Mouse (Mus musculus) heart, postnatal 0 days (tissue): ENCODE measurements around the gene Zfp12. TPM values are rescaled to one million over a fixed set of nuclear protein-coding genes. Genes with fewer than 3 reads are reported as not detected.

Experiments
- ATAC-seq: fragments of 200-750 bp; cut with Nextera tagmentation; 2 replicates; pipeline ENCODE4 v1.8.0; 2017; ENCODE audit warnings: low read depth, moderate number of reproducible peaks, moderate library complexity; ENCODE audit not compliant: insufficient read depth
- DNase-seq: peaks from one replicate; pipeline ENCODE4 v3.0.0-alpha.2; 2016; ENCODE audit warnings: low spot score
- H3K27ac ChIP-seq: fragments of 300-500 bp; sonication (generic); 2 replicates; pipeline ENCODE4 v1.5.1; 2014; ENCODE audit warnings: low read depth, mild to moderate bottlenecking
- H3K27me3 ChIP-seq: fragments of 300-500 bp; sonication (generic); 2 replicates; pipeline ENCODE4 v1.6.1; 2014; ENCODE audit warnings: low read length, mixed read lengths; ENCODE audit not compliant: control insufficient read depth, insufficient read depth
- H3K36me3 ChIP-seq: fragments of 300-500 bp; sonication (generic); replicated peaks from 2 replicates; pipeline ENCODE4 v1.6.1; 2014; ENCODE audit warnings: low read length, mixed read lengths; ENCODE audit not compliant: control insufficient read depth, insufficient read depth
- H3K4me1 ChIP-seq: fragments of 300-500 bp; sonication (generic); 2 replicates; pipeline ENCODE4 v1.6.1; 2014; ENCODE audit warnings: antibody characterized with exemption; ENCODE audit not compliant: control insufficient read depth, insufficient read depth
- H3K4me2 ChIP-seq: fragments of 300-500 bp; sonication (generic); 2 replicates; pipeline ENCODE4 v1.6.1; 2014; ENCODE audit warnings: low read depth, mild to moderate bottlenecking, low read length, moderate library complexity
- H3K4me3 ChIP-seq: fragments of 300-500 bp; sonication (generic); 2 replicates; pipeline ENCODE4 v1.5.1; 2014; ENCODE audit warnings: low read depth, low read length
- H3K9ac ChIP-seq: fragments of 300-500 bp; sonication (generic); replicated peaks from 2 replicates; pipeline ENCODE4 v1.6.1; 2014; ENCODE audit warnings: low read depth, low read length, mixed read lengths
- H3K9me3 ChIP-seq: fragments of 300-500 bp; sonication (generic); replicated peaks from 2 replicates; pipeline ENCODE4 v1.6.1; 2016; ENCODE audit warnings: low read length; ENCODE audit not compliant: control insufficient read depth
- CTCF ChIP-seq: IDR thresholded peaks from 2 replicates; pipeline ENCODE4 v1.5.1; 2016; ENCODE audit warnings: antibody characterized with exemption, control low read depth, low read depth
- EP300 ChIP-seq: IDR thresholded peaks from 2 replicates; pipeline ENCODE4 v1.6.1; 2016; ENCODE audit warnings: antibody characterized with exemption, low read depth
- WGBS: fragments of 180-500 bp; shearing (Covaris S2); extraction: QIAGEN DNeasy Blood & Tissue Kit; methylation state at CpG from one replicate; pipeline ENCODE4 v1.1.7; 2014; 5-methylcytosine and 5-hydroxymethylcytosine counted together
- polyA plus RNA-seq: library from polyadenylated mRNA; unstranded; fragments of >200 nt; fragmentation: Nextera tagmentation; extraction: Ambion mirVana; gene quantifications from 2 replicates; pipeline ENCODE4 v1.2.1, GENCODE M21; 2015
- total RNA-seq: library from RNA; depleted of rRNA; stranded (reverse); fragments of >200 nt; gene quantifications from 2 replicates; pipeline ENCODE4 v1.2.3, GENCODE M21; 2014; ENCODE audit warnings: low replicate concordance

The Zfp12 gene
- total and polyA plus RNA-seq, 2 experiments from 2014 or later: 3.6 to 7.8 TPM

DNA sequence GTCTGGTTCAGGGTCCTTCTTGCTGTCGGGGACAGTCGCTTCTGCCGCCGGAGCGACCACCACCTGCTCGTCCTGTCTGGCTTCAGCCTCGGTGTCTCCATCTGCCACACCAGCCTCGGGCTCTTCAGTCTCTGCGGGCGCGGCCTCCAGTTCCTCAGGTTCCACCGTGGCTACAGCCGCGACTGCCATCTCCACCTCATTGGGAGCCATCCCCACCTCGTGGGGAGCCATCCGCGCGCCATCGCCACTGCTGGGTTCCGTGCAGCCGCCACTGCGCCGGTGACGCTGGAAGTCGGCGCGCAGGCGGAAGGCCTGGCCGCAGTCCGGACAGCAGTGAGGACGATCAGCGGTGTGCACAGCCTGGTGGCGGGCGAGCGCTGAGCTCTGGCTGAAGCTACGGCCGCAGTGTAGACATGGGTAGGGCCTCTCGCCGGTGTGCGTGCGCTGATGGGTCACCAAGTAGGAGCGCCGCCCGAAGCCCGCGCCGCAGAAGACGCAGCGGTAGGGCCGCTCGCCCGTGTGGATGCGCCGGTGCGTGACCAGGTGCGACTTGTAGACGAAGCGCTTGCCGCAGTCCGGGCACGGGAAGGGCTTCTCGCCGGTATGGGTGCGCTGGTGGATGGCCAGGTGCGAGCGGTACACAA lies 19.6 kb downstream of the Zfp12 start:
- Histone ChIP-seq H3K4me2 (peak overlapping the region; percentile 79; the same call in 1 of the 2 replicates), H3K36me3 (peaks cover 20% of the 10 kb centered on the region), H3K4me3 (peak overlapping the region; percentile 51), H3K27me3 (peaks cover 56% of the 10 kb centered on the region), H3K9ac (no peak overlapping the region), H3K27ac (no peak overlapping the region), H3K4me1 (0 out of 2 replicates have a peak, but pooled peaks cover 8% of the 10 kb centered on the region), H3K9me3 (no peaks in the 10 kb centered on the region)
- DNase-seq (no peak), ATAC-seq (no peak)
- 39% methylated on average over 65 of the region's 66 CpGs for whole genome bisulfite sequencing
- no peak for TF ChIP-seq EP300
- no peak for TF ChIP-seq CTCF

DNA sequence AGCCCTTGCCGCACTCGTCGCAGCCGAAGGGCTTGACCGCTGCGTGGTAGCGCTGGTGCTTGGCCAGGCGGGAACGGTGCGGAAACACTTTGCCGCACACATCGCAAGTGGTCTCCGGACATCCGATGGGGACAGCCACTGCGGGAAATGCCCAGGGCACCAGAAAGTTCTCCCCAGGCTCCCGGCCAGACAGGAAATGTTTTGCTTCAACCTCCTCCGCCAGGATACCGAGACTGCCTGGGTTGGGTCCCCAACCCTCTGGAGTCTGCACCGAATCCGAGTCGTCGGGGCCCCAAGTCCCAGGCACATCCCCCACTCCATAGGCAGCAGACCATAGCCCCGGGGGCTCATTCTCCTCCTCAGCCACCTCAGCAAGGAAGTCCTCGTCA lies 20.2 kb downstream of the Zfp12 start:
- no peaks in the 10 kb centered on the region for H3K9me3 ChIP-seq
- WGBS: 55% methylated on average over 24 of the region's 24 CpGs
- no peak for ATAC-seq
- no peak overlapping the region for H3K4me2 ChIP-seq
- H3K27me3 ChIP-seq: peaks cover 56% of the 10 kb centered on the region
- H3K4me3 ChIP-seq: peak overlapping the region; percentile 51
- 0 out of 2 replicates have a peak, but pooled peaks cover 8% of the 10 kb centered on the region for H3K4me1 ChIP-seq
- TF ChIP-seq CTCF (no peak), EP300 (no peak)
- no peak overlapping the region for H3K27ac ChIP-seq
- H3K36me3 ChIP-seq: peaks cover 19% of the 10 kb centered on the region
- DNase-seq: no peak
- H3K9ac ChIP-seq: no peak overlapping the region

DNA sequence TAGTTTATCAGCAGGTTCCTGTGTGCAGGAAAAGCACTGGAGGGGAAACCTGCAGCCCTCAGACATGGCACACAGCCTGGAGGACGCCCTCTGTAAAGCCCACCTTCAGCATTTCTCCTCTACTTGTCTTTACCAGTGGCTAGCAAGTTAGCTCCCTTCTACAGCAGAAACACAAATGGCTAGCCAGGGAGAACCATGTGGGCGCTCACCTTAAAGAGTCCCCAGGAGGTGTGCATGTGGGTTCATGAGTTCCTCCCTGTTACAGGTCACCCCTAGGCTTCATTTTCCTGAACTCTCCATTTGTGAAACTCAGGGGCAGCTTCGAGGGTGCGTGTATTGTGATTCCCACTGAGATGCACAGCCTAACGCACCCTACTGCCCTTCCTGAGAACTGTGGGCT lies 20.8 kb downstream of the Zfp12 start:
- Histone ChIP-seq H3K9me3 (no peaks in the 10 kb centered on the region), H3K27me3 (peaks cover 56% of the 10 kb centered on the region), H3K4me3 (no peak overlapping the region), H3K36me3 (peaks cover 19% of the 10 kb centered on the region), H3K9ac (no peak overlapping the region), H3K4me2 (no peak overlapping the region), H3K27ac (no peak overlapping the region), H3K4me1 (0 out of 2 replicates have a peak, but pooled peaks cover 8% of the 10 kb centered on the region)
- TF ChIP-seq CTCF (no peak), EP300 (no peak)
- no peak for DNase-seq
- ATAC-seq: no peak
- 88% methylated on average over 5 of the region's 5 CpGs for WGBS

DNA sequence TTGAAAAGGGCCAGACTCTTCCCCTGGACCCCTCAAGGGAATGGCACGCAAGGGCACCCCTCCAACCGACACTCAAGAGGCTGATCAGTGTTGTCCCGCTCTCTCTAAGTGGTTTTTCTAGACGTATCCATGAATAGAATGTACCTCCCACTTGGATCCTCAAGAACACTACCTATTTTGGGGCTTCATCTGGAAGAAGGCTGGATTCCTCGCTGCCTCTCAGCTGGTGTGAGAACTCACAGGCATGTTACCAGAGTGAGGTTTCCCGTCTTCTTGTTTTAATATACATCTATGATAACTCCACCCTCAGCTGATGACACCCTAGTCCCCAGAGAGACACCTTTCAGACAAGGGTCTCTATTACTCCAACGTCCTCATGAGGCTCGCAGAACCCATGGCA lies 26.7 kb downstream of the Zfp12 start:
- Histone ChIP-seq H3K9ac (no peak overlapping the region), H3K4me3 (no peak overlapping the region), H3K4me2 (no peak overlapping the region), H3K27me3 (peaks cover 4% of the 10 kb centered on the region; the same call in 1 of the 2 replicates), H3K4me1 (no peaks in the 10 kb centered on the region), H3K27ac (no peak overlapping the region), H3K36me3 (peaks cover 24% of the 10 kb centered on the region; the same call in 1 of the 2 replicates), H3K9me3 (no peaks in the 10 kb centered on the region)
- ATAC-seq: no peak
- no peak for DNase-seq
- TF ChIP-seq EP300 (no peak), CTCF (no peak)
- 83% methylated on average over 8 of the region's 8 CpGs for WGBS

DNA sequence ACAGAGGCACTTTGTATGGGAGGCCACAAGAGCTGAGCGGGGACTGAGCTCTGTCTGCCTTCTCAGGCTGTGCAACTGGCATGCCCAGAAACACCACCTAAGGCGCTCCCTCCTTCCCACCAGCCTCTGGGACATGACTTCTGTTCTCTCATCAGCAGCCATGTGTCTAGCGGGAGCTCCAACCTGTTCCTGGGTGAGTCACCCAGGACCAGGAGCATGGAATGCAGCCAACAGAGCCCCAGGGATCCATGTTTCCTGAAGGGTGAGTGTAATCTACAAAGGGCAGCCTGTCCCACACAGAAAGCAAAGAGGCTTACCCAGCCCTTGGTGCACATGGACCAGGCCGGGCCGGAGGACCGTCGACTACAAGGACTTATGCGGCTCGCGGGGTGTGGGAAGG lies 29.7 kb downstream of the Zfp12 start:
- no peak overlapping the region for H3K27ac ChIP-seq
- DNase-seq: no peak
- peaks cover 24% of the 10 kb centered on the region; the same call in 1 of the 2 replicates for H3K36me3 ChIP-seq
- H3K4me3 ChIP-seq: no peak overlapping the region
- WGBS: 75% methylated on average over 10 of the region's 10 CpGs
- no peak overlapping the region for H3K9ac ChIP-seq
- no peaks in the 10 kb centered on the region for H3K9me3 ChIP-seq
- no peak for ATAC-seq
- H3K4me1 ChIP-seq: peaks cover 7% of the 10 kb centered on the region
- no peaks in the 10 kb centered on the region for H3K27me3 ChIP-seq
- no peak overlapping the region for H3K4me2 ChIP-seq
- TF ChIP-seq CTCF (no peak), EP300 (no peak)

DNA sequence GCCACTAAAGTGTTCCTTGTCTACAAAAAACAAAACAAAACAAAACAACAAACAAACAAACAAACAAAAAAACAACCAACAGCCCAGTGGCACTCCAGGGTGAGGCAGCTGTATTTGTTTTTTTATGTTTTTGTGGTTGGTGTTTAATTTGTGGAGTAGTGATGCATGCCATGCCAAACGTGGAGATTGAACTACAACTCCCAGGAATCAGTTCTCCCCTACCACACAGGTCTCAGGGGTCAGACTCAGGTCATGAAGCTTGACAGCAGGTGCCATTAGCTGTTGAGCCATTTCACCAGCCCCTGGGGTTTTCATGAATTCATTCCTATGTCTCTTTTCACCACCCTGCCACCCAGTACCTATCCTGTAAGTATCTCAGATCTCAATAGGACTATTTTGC lies 30.4 kb downstream of the Zfp12 start:
- Histone ChIP-seq H3K9ac (no peak overlapping the region), H3K27me3 (no peaks in the 10 kb centered on the region), H3K4me3 (no peak overlapping the region), H3K9me3 (no peaks in the 10 kb centered on the region), H3K36me3 (0 out of 2 replicates have a peak, but pooled peaks cover 24% of the 10 kb centered on the region), H3K27ac (no peak overlapping the region), H3K4me1 (peaks cover 11% of the 10 kb centered on the region), H3K4me2 (no peak overlapping the region)
- no peak for TF ChIP-seq CTCF
- no peak for TF ChIP-seq EP300
- no peak for ATAC-seq
- DNase-seq: no peak
- WGBS: 54% methylated on average over 1 of the region's 1 CpGs
